Mouse (Mus musculus) bone marrow, adult 2 months (tissue): ENCODE results near the gene Wtap.

Experiments used
- CTCF ChIP-seq: fragments of 200-500 bp; IDR thresholded peaks from 2 replicates; pipeline ENCODE4 v1.5.1; 2011; ENCODE audit warnings: low read length, control low read depth; ENCODE audit not compliant: control insufficient read depth, insufficient read depth
- POLR2A ChIP-seq: fragments of 200-500 bp; IDR thresholded peaks from 2 replicates; pipeline ENCODE4 v1.6.1; 2011; ENCODE audit warnings: low read depth, mild to moderate bottlenecking, control low read depth, low read length, borderline replicate concordance; ENCODE audit not compliant: control insufficient read depth

- TF ChIP-seq CTCF (no peak), POLR2A (no peak)
Observed at GRCm38 (mm10) chr17:13008528-13008927, 14.6 kb upstream of the Wtap start.
